ENCODE assay signal across 17 mouse cellular contexts in the genomic region with DNA sequence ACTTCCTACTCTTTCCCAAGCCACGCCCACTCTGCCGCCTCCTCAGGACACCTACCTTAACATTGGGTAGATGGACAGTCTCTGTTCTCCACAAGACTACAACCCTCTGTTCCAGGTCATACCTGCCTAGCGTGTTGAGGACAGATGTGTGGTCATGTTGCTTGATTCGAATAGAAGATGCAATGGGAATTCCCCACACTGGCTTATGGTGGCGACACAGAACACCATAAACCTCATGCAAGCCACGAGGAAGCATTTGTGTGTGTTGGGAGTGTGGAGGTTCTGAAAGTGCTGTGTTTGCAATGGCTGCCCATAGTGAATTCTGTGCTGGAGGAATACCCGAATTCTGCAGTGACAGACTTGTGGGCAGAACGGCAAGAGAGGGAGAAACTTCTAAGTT. TPM values are rescaled to one million over a fixed set of nuclear protein-coding genes. Genes with fewer than 3 reads are reported as not detected.
"Had no signal": no experiment of that assay in that cellular context is flagged by ENCODE, and none has a peak within 500 bp of the region (broad histone marks: within the 10 kb centered on the region; RNA-seq: fewer than 3 reads in every experiment).

No protein-coding gene starts in this region.

- ATAC-seq: midbrain, embryonic 16.5 days had no signal

- DNase-seq: lung, adult 18-20 months; lung, embryonic 14.5 days; lung, postnatal 10 days; lung, postnatal 4 days; midbrain, embryonic 14.5 days; right cerebral cortex, adult 18-20 months; right cerebral cortex, postnatal 25 days; right cerebral cortex, postnatal 4 days; spleen, adult 18-20 months; thymus, adult 18-20 months; thymus, postnatal 14 days had no signal

RNA-seq across cellular contexts. Expression of a gene that starts 1.7 kb away (rescaled TPM):
- total RNA-seq: megakaryocyte, adult 5-6 weeks; megakaryocyte-erythroid progenitor cell, adult 5-6 weeks had no signal
- polyA plus RNA-seq: liver, embryonic 16.5 days; neural tube, embryonic 11.5 days; small intestine, adult 2 months had no signal
